8 mouse cellular contexts compared by ENCODE assay signal in genomic region chr6:72366844-72367443, GRCm38 (mm10). TPM values are rescaled to one million over a fixed set of nuclear protein-coding genes. Genes with fewer than 3 reads are reported as not detected.
DNase-seq lines count a peak whose midpoint lies in the region; ATAC-seq lines count a peak whose summit lies in the region.

Rnf181 (minus strand) TSS chr6:72366956.

- ATAC-seq in lung, embryonic 15.5 days (ENCODE audit: borderline replicate concordance, extremely low read depth, low FRiP score, low TSS enrichment), result no peak
- ATAC-seq in embryonic facial prominence, embryonic 14.5 days (ENCODE audit: low read depth), result no peak
- ATAC-seq in heart, embryonic 16.5 days (replicated peaks; ENCODE audit: extremely low read depth, insufficient read depth, low FRiP score), result no peak
- ATAC-seq in neural tube, embryonic 14.5 days (ENCODE audit: low read depth), result no peak
- ATAC-seq in frontal cortex, adult (ENCODE audit: low TSS enrichment), result no peak

- no peaks in the 10 kb centered on the region for H3K9me3 ChIP-seq in lung, embryonic 15.5 days
- no peaks in the 10 kb centered on the region for H3K9me3 ChIP-seq in embryonic facial prominence, embryonic 14.5 days (ENCODE audit: control insufficient read depth, low read length)
- no peaks in the 10 kb centered on the region for H3K9me3 ChIP-seq in heart, embryonic 16.5 days (replicated peaks; ENCODE audit: control insufficient read depth, low read length)
- H3K9me3 ChIP-seq in neural tube, embryonic 14.5 days (ENCODE audit: control insufficient read depth, low read length), result no peaks in the 10 kb centered on the region

- intact Hi-C loops in left cerebral cortex, postnatal 4 days (cut with DNase I), result loop anchor here (5.0 kb wide), 1 partner anchor 40 kb away; no protein-coding TSS in a partner anchor

- no peak within 1 kb of the TSS for H3K4me2 ChIP-seq in lung, embryonic 15.5 days
- no peak within 1 kb of the TSS for H3K4me2 ChIP-seq in embryonic facial prominence, embryonic 14.5 days (ENCODE audit: low read depth, low read length)
- H3K4me2 ChIP-seq in heart, embryonic 16.5 days (ENCODE audit: low read depth, low read length), result no peak within 1 kb of the TSS
- H3K4me2 ChIP-seq in neural tube, embryonic 14.5 days (ENCODE audit: low read depth, low read length), result no peak within 1 kb of the TSS

- no peaks in the 10 kb centered on the region for H3K36me3 ChIP-seq in lung, embryonic 15.5 days
- no peaks in the 10 kb centered on the region for H3K36me3 ChIP-seq in embryonic facial prominence, embryonic 14.5 days (ENCODE audit: control insufficient read depth, insufficient read depth, low read length)
- H3K36me3 ChIP-seq in heart, embryonic 16.5 days (ENCODE audit: control insufficient read depth, insufficient read depth), result 0 out of 2 replicates have a peak, but pooled peaks cover 2% of the 10 kb centered on the region
- H3K36me3 ChIP-seq in neural tube, embryonic 14.5 days (ENCODE audit: control insufficient read depth, insufficient read depth, low read length), result no peaks in the 10 kb centered on the region

- no peak within 1 kb of the TSS for H3K27ac ChIP-seq in lung, embryonic 15.5 days
- no peak within 1 kb of the TSS for H3K27ac ChIP-seq in embryonic facial prominence, embryonic 14.5 days (replicated peaks; ENCODE audit: low read depth, low read length)
- no peak within 1 kb of the TSS for H3K27ac ChIP-seq in heart, embryonic 16.5 days (ENCODE audit: low read length)
- H3K27ac ChIP-seq in neural tube, embryonic 14.5 days (ENCODE audit: low read depth, low read length), result no peak within 1 kb of the TSS

- WGBS in lung, embryonic 15.5 days, result 66% methylated on average over 4 of the region's 4 CpGs
- WGBS in embryonic facial prominence, embryonic 14.5 days, result 69% methylated on average over 4 of the region's 4 CpGs
- WGBS in heart, embryonic 16.5 days, result 69% methylated on average over 4 of the region's 4 CpGs
- 76% methylated on average over 4 of the region's 4 CpGs for WGBS in neural tube, embryonic 14.5 days

- peaks cover 25% of the 10 kb centered on the region for H3K4me1 ChIP-seq in lung, embryonic 15.5 days
- H3K4me1 ChIP-seq in embryonic facial prominence, embryonic 14.5 days (ENCODE audit: control insufficient read depth, insufficient read depth, low read length), result peaks cover 6% of the 10 kb centered on the region; the same call in 1 of the 2 replicates
- peaks cover 14% of the 10 kb centered on the region for H3K4me1 ChIP-seq in heart, embryonic 16.5 days (ENCODE audit: control insufficient read depth, insufficient read depth, low read length)
- H3K4me1 ChIP-seq in neural tube, embryonic 14.5 days (ENCODE audit: control insufficient read depth, insufficient read depth, low read length), result no peaks in the 10 kb centered on the region

- DNase-seq in lung, postnatal 14 days, result no peak
- DNase-seq in embryonic facial prominence, embryonic 14.5 days (ENCODE audit: low spot score), result no peak
- DNase-seq in left cerebral cortex, postnatal 4 days, result no peak
- DNase-seq in ovary, postnatal 36 days (ENCODE audit: low spot score), result no peak

- no peak within 1 kb of the TSS for H3K9ac ChIP-seq in lung, embryonic 15.5 days
- H3K9ac ChIP-seq in embryonic facial prominence, embryonic 14.5 days (ENCODE audit: low read depth, low read length), result no peak within 1 kb of the TSS
- H3K9ac ChIP-seq in heart, embryonic 16.5 days (ENCODE audit: low read length), result no peak within 1 kb of the TSS
- H3K9ac ChIP-seq in neural tube, embryonic 14.5 days (replicated peaks; ENCODE audit: low read depth, low read length), result no peak within 1 kb of the TSS

- no peak within 1 kb of the TSS for H3K4me3 ChIP-seq in lung, embryonic 15.5 days
- no peak within 1 kb of the TSS for H3K4me3 ChIP-seq in embryonic facial prominence, embryonic 14.5 days (ENCODE audit: low read depth, low read length)
- H3K4me3 ChIP-seq in heart, embryonic 16.5 days (ENCODE audit: low read length), result no peak within 1 kb of the TSS
- H3K4me3 ChIP-seq in neural tube, embryonic 14.5 days (ENCODE audit: low read depth, low read length), result no peak within 1 kb of the TSS

- H3K27me3 ChIP-seq in lung, embryonic 15.5 days, result no peaks in the 10 kb centered on the region
- H3K27me3 ChIP-seq in embryonic facial prominence, embryonic 14.5 days (replicated peaks; ENCODE audit: control insufficient read depth, insufficient read depth, low read length), result no peaks in the 10 kb centered on the region
- H3K27me3 ChIP-seq in heart, embryonic 16.5 days (ENCODE audit: control insufficient read depth, insufficient read depth, low read length), result no peaks in the 10 kb centered on the region
- no peaks in the 10 kb centered on the region for H3K27me3 ChIP-seq in neural tube, embryonic 14.5 days (ENCODE audit: control insufficient read depth, insufficient read depth, low read length)

RNA-seq across cellular contexts. Expression of gene Rnf181, which starts in this region (rescaled TPM):
- polyA plus RNA-seq in lung, embryonic 15.5 days (2015; fragmentation: Nextera tagmentation; extraction: Ambion mirVana), result 130 and 137 TPM in 2 replicates
- polyA plus RNA-seq in embryonic facial prominence, embryonic 14.5 days (2014; fragmentation: Nextera tagmentation; extraction: Ambion mirVana), result 79.9 and 81.1 TPM in 2 replicates
- polyA plus RNA-seq in heart, embryonic 16.5 days (2015; fragmentation: Nextera tagmentation; extraction: Ambion mirVana), result 92.2 and 93.6 TPM in 2 replicates
- 10 to 100 TPM; 56.5 to 57.0 TPM for total RNA-seq in left cerebral cortex, postnatal 4 days (2021)
- polyA plus RNA-seq in neural tube, embryonic 14.5 days (2014; fragmentation: Nextera tagmentation; extraction: Ambion mirVana), result 115 and 145 TPM in 2 replicates
